Mouse (Mus musculus) hematopoietic stem cell, adult 5-6 weeks (primary cell): ENCODE data around the gene Prrg3. TPM values are rescaled to one million over a fixed set of nuclear protein-coding genes. Genes with fewer than 3 reads are reported as not detected.

Experiments
- ATAC-seq, 2 experiments: fragments of 125-278 bp in 1 of 2; replicated peaks in 1 of 2; 2 replicates each; pipeline ENCODE4 v1.8.0; 2016 to 2017; ENCODE audit warnings: inconsistent platforms in 2 of 2, mild to moderate bottlenecking in 2 of 2, moderate number of reproducible peaks in 2 of 2, low read depth in 1 of 2, moderate TSS enrichment in 1 of 2; ENCODE audit not compliant: low FRiP score in 2 of 2, poor library complexity in 2 of 2, severe bottlenecking in 2 of 2, insufficient read depth in 1 of 2, low TSS enrichment in 1 of 2
- total RNA-seq: library from RNA; stranded (forward); fragments of 172-1452, 232-1000 nt; gene quantifications from 2 replicates; pipeline ENCODE4 v1.2.3, GENCODE M21; 2017

Gene Prrg3
- total RNA-seq, 1 experiment from 2014 or later = not detected

GRCm38 (mm10) chrX:72022241-72022640 lies 59.8 kb downstream of the Prrg3 start:
- ATAC-seq = no peak

Other genes with a start within 250 kb of the Prrg3 start
- 9.2 and 16.8 TPM in 2 replicates for gene Vma21, start 146.7 kb upstream of the Prrg3 start, total RNA-seq
- gene Gm1141, start 41.6 kb upstream of the Prrg3 start, total RNA-seq = not detected in 2 replicates
- not detected in 2 replicates for gene Fate1, start 10.4 kb downstream of the Prrg3 start, total RNA-seq
- gene Cnga2, start 29.2 kb downstream of the Prrg3 start, total RNA-seq = not detected in 2 replicates